Mouse (Mus musculus) liver, embryonic 14.5 days (tissue): ENCODE results near the gene Hmgb1.

Source experiments
- CTCF ChIP-seq: IDR thresholded peaks from 2 replicates; pipeline ENCODE4 v1.5.1; 2016; ENCODE audit warnings: antibody characterized with exemption, low read depth, control low read depth
- EP300 ChIP-seq: IDR thresholded peaks from 2 replicates; pipeline ENCODE4 v1.6.1; 2016; ENCODE audit warnings: antibody characterized with exemption, low read depth

DNA sequence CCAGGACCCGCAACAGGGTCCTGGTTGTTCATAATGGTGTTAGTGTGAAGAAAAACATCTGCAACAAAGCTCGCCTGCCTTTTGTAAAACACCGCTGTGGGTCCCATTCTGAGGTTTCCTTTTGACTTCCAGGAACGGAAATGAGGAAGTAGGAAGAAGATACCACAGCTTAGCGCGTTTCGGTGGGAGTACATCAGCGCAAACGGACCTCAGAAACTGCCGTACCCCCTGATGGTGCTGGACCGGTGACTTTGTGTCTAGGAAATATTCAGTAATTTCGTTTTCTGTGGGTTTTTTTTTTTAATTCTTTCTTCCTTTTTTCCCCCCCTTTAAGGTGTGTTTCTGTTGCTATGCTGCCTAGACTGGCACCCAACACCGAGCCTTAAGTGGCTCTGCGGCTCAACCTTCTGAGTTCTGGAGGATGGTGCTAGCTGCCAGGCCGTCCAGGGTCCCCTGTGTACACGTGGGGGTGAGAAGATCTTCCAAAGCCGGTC is 116.0 kb downstream of the Hmgb1 start:
- TF ChIP-seq CTCF, result no peak
- TF ChIP-seq EP300, result no peak
